Mouse (Mus musculus) MN1 (cell line): Measurements from ENCODE around the gene Utp15.

ENCODE experiments used
- DNase-seq: peaks from one replicate; pipeline ENCODE4 v3.0.0-alpha.2; 2016; ENCODE audit warnings: low spot score

Gene Utp15

DNA sequence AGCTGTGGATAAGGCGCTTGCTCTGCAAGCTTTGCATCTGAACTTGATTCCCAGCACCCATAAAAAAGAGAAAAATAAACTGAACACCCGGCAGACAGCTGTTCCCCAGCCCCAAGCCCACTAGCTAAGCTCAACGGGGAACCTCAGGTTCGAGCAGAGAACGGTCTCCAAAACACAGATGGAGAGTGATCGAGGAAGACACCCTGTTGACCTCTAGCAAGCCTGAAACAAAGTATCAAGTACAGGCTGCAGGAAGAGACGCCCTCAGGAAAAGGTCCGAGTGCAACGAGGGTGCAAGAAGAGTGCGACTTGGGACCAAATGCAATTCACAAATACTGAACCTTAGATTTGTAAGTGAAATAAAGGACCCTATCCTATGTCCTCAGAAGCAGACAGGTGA is 13.2 kb downstream of the Utp15 start:
- no peak for DNase-seq

DNA sequence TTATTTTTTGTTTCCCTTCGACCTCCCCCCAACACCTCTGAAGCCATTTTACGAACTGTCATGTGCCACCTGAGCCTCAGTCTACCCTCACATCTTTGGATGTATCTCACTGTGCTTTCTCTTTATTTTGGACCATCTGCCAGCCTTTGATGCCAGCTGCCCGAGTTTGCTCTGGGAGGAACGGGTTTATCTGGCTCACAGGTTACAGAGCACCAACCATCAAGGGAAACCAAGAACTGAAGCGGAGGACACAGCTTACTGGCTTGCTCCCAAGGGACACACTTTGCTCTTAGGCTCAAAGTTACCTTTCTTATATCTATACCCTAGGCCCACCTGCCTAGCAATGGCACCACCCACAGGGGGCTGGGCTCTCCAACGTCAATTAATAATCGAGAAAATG is 17.5 kb downstream of the Utp15 start:
- DNase-seq = no peak

GRCm38 (mm10) chr13:98244571-98245350 is 18.1 kb downstream of the Utp15 start:
- no peak for DNase-seq

- DNase-seq = peak; percentile 40
These were observed 21.1 kb downstream of the Utp15 start for GRCm38 (mm10) chr13:98241531-98242282.

GRCm38 (mm10) chr13:98239978-98240641 is 22.7 kb downstream of the Utp15 start:
- peak; percentile 80 for DNase-seq

- no peak for DNase-seq
These were observed 27.4 kb downstream of the Utp15 start for GRCm38 (mm10) chr13:98235451-98235850.

- no peak for DNase-seq
These were observed 32.3 kb downstream of the Utp15 start for GRCm38 (mm10) chr13:98230511-98230910.

DNA sequence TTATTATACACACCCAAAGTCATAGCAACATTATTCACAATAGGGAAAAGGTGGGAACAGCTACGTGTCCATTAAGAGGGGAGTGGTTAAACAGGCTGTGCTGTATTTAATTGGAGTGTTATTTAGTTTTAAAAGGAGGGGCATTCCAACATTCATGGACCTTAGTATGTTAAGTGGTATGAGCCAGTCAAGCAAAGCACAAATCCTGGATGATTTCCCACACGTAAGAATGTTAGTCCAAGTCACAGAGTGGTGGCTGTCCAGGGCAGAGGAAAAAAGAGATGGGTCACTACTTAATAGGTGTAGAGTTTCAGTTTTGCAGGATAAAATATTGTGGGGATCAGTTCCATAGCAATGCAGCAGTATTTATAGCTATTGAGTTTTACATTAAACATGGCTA is 36.6 kb downstream of the Utp15 start:
- no peak for DNase-seq

DNA sequence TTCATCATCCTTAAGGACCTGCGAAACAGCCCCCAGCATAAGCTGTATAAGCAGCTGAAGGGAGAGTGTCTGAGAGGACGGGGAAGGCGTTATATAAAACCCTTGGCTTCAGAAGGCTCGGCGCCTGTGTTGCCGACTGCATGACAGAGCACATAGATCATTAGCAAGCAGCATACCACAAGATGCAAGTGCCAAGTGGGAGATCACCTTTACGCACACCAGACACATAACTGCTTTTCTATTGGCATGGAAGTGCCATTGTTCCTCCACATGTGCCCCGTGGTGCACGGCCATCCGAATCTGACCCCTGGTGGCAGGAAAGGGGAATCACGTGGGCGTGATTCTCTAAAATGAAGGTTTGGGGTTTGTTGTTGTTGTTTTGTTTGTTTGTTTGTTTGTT is 40.0 kb downstream of the Utp15 start:
- peak; percentile 61 for DNase-seq

GRCm38 (mm10) chr13:98210137-98210536 is 52.7 kb downstream of the Utp15 start:
- DNase-seq = no peak

GRCm38 (mm10) chr13:98208842-98209241 is 54.0 kb downstream of the Utp15 start:
- peak; percentile 32 for DNase-seq

DNA sequence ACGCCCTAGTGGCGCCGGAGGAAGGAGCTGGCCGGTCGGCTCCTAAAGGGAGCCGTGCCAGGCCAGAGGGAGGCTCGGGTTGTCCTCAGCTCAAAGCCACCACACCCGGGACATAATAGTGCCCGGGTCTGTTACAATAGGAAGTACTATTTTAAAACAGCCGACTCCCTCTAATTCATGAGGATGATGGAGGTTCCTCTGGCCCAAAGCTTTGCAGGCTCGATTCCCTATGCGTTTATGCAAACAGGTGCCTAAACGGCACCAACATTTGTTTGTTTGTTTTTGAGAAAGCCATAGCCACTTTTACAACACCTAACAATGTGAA is 56.3 kb downstream of the Utp15 start:
- DNase-seq = no peak

GRCm38 (mm10) chr13:98205771-98206545 is 56.9 kb downstream of the Utp15 start, which contains the start of gene Arhgef28:
Gene Arhgef28, minus strand, starts transcription at chr13:98206439.
- DNase-seq = peak; percentile 90

- peak; percentile 47 for DNase-seq
These were observed 57.7 kb downstream of the Utp15 start for GRCm38 (mm10) chr13:98205111-98205510.

DNA sequence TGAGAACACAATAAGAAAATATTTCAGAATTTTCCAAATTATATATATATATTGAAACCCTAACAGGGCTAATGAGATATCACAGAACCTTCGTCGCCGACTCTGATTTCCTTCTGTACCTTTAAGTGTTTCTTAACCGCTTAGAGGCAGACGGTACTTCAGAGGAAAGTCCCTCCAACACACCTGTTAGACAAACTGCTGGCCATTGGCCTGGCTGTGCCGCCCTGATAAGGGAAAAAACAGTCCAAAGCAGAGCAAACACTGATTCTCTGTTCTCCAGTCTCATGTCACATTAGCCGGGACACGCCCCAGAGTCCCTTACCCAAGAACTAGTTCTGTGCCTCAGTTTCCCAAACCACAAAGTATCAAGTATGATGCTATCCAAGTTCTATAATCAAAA is 58.5 kb downstream of the Utp15 start:
- no peak for DNase-seq

- no peak for DNase-seq
These were observed 61.4 kb downstream of the Utp15 start for GRCm38 (mm10) chr13:98201436-98201835.
